ENCODE assay signal across 8 mouse cellular contexts in the genomic region with DNA sequence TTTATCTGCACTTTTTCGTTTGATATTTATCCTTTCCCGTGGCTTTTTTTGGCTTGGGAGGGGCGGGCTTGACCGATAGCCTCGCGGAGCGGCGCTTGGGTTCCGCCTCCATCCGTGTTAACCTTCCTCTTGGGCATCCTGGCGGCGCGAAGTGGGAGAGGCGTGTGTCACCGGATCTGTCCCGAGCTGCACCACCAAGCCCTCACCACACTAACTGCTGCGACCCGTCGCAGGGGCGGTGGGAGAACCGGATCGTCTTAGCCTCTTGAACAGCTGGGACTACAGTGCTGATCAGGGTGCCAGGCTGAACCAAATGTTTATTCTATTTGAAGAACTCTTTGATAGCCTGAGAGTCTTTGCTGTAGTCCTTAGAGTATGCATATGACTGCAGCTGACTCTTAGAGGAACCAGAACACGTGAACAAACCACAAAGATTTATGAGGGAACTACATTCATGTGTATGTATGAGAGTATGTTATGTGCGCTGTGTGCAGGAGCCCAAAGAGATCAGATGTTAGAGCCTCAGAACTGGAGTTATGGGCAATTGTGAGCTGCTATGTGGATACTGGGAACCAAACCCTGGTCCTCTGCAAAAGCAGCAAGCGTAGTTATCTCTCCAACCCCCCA. TPM values are rescaled to one million over a fixed set of nuclear protein-coding genes. Genes with fewer than 3 reads are reported as not detected.
DNase-seq lines count a peak whose midpoint lies in the region; ATAC-seq and TF ChIP-seq lines count a peak whose summit lies in the region.

No protein-coding gene starts in this region.

- peak overlapping the region; percentile 42 for H3K4me2 ChIP-seq in forebrain, embryonic 13.5 days
- H3K4me2 ChIP-seq in kidney, postnatal 0 days (ENCODE audit: low read length), result peak overlapping the region; percentile 51
- H3K4me2 ChIP-seq in stomach, embryonic 14.5 days (replicated peaks; ENCODE audit: low read depth, low read length), result peak overlapping the region; percentile 43

- no peak for TF ChIP-seq CTCF in kidney, postnatal 0 days (IDR thresholded peaks at IDR 0.05; ENCODE audit: low read depth)

- peaks cover 8% of the 10 kb centered on the region for H3K4me1 ChIP-seq in forebrain, embryonic 13.5 days
- 0 out of 2 replicates have a peak, but pooled peaks cover 6% of the 10 kb centered on the region for H3K4me1 ChIP-seq in kidney, postnatal 0 days (replicated peaks; ENCODE audit: insufficient read depth, low read length)
- H3K4me1 ChIP-seq in stomach, embryonic 14.5 days (ENCODE audit: control insufficient read depth, insufficient read depth, low read length), result peaks cover 4% of the 10 kb centered on the region; the same call in 1 of the 2 replicates

- WGBS in forebrain, embryonic 13.5 days, result 12% methylated on average over 25 of the region's 25 CpGs
- 6% methylated on average over 25 of the region's 25 CpGs for WGBS in kidney, postnatal 0 days
- 7% methylated on average over 25 of the region's 25 CpGs for WGBS in stomach, embryonic 14.5 days

- H3K27me3 ChIP-seq in forebrain, embryonic 13.5 days, result peaks cover 31% of the 10 kb centered on the region
- H3K27me3 ChIP-seq in kidney, postnatal 0 days (ENCODE audit: insufficient read depth, low read length), result peaks cover 15% of the 10 kb centered on the region
- peaks cover 4% of the 10 kb centered on the region; the same call in 1 of the 2 replicates for H3K27me3 ChIP-seq in stomach, embryonic 14.5 days (ENCODE audit: control insufficient read depth, insufficient read depth, low read length)

- no peak for ATAC-seq in forebrain, embryonic 13.5 days
- ATAC-seq in kidney, postnatal 0 days (replicated peaks; ENCODE audit: low FRiP score, low read depth), result no peak
- no peak for ATAC-seq in stomach, embryonic 14.5 days (ENCODE audit: insufficient number of reproducible peaks, insufficient read depth, low FRiP score, low read depth)

- no peaks in the 10 kb centered on the region for H3K9me3 ChIP-seq in forebrain, embryonic 13.5 days (replicated peaks)
- no peaks in the 10 kb centered on the region for H3K9me3 ChIP-seq in kidney, postnatal 0 days (replicated peaks; ENCODE audit: low read length)
- no peaks in the 10 kb centered on the region for H3K9me3 ChIP-seq in stomach, embryonic 14.5 days (ENCODE audit: control insufficient read depth, low read depth, low read length)

- H3K4me3 ChIP-seq in forebrain, embryonic 13.5 days, result peak overlapping the region; percentile 24
- H3K4me3 ChIP-seq in kidney, postnatal 0 days (replicated peaks; ENCODE audit: low read depth, low read length), result peak overlapping the region; percentile 16; the same call in 1 of the 2 replicates
- H3K4me3 ChIP-seq in stomach, embryonic 14.5 days (ENCODE audit: low read depth, low read length), result peak overlapping the region; percentile 15

- no peak overlapping the region for H3K9ac ChIP-seq in forebrain, embryonic 13.5 days
- no peak overlapping the region for H3K9ac ChIP-seq in kidney, postnatal 0 days (ENCODE audit: low read depth, low read length)
- H3K9ac ChIP-seq in stomach, embryonic 14.5 days (replicated peaks; ENCODE audit: low read depth, low read length), result no peak overlapping the region

- DNase-seq in ovary, postnatal 36 days (ENCODE audit: low spot score), result peak; percentile 11
- no peak for DNase-seq in ovary, adult 18-20 months (ENCODE audit: low spot score)
- DNase-seq in kidney, postnatal 0 days (ENCODE audit: low spot score), result peak; percentile 48
- DNase-seq in lung, postnatal 4 days, result peak; percentile 59 to 69
- no peak for DNase-seq in layer of hippocampus, postnatal 14 days (ENCODE audit: low spot score in 2 of 2)
- DNase-seq in cerebellum, adult 11 months, result no peak

- no peak overlapping the region for H3K27ac ChIP-seq in forebrain, embryonic 13.5 days
- H3K27ac ChIP-seq in kidney, postnatal 0 days, result no peak overlapping the region
- H3K27ac ChIP-seq in stomach, embryonic 14.5 days (ENCODE audit: low read length), result no peak overlapping the region

- no peaks in the 10 kb centered on the region; the same call in 1 of the 2 replicates for H3K36me3 ChIP-seq in forebrain, embryonic 13.5 days (ENCODE audit: poor library complexity, severe bottlenecking)
- peaks cover 6% of the 10 kb centered on the region; the same call in 1 of the 2 replicates for H3K36me3 ChIP-seq in kidney, postnatal 0 days (ENCODE audit: insufficient read depth, low read length)
- no peaks in the 10 kb centered on the region for H3K36me3 ChIP-seq in stomach, embryonic 14.5 days (ENCODE audit: control insufficient read depth, insufficient read depth, low read length)

RNA-seq across cellular contexts. Expression of a gene that starts 5.5 kb away (rescaled TPM):
- polyA plus RNA-seq in forebrain, embryonic 13.5 days (2015; fragmentation: Nextera tagmentation; extraction: Ambion mirVana), result 92.5 and 97.4 TPM in 2 replicates
- 119 and 137 TPM in 2 replicates for polyA plus RNA-seq in kidney, postnatal 0 days (2015; fragmentation: Nextera tagmentation; extraction: Ambion mirVana)
- 133 and 167 TPM in 2 replicates for polyA plus RNA-seq in stomach, embryonic 14.5 days (2014; fragmentation: Nextera tagmentation; extraction: Ambion mirVana)
- 10 to 100 TPM; 44.0 to 47.0 TPM for total RNA-seq in layer of hippocampus, postnatal 14 days (2021)

RNA-seq across cellular contexts. Expression of a gene that starts 19.7 kb away (rescaled TPM):
- polyA plus RNA-seq in forebrain, embryonic 13.5 days (2015; fragmentation: Nextera tagmentation; extraction: Ambion mirVana), result 24.5 and 25.8 TPM in 2 replicates
- 9.6 and 10.2 TPM in 2 replicates for polyA plus RNA-seq in kidney, postnatal 0 days (2015; fragmentation: Nextera tagmentation; extraction: Ambion mirVana)
- 16.3 and 16.4 TPM in 2 replicates for polyA plus RNA-seq in stomach, embryonic 14.5 days (2014; fragmentation: Nextera tagmentation; extraction: Ambion mirVana)
- 10 to 100 TPM; 20.4 to 21.4 TPM for total RNA-seq in layer of hippocampus, postnatal 14 days (2021)

RNA-seq across cellular contexts. Expression of a gene that starts 33.9 kb away (rescaled TPM):
- polyA plus RNA-seq in forebrain, embryonic 13.5 days (2015; fragmentation: Nextera tagmentation; extraction: Ambion mirVana), result not detected in 2 replicates
- not detected in 2 replicates for polyA plus RNA-seq in kidney, postnatal 0 days (2015; fragmentation: Nextera tagmentation; extraction: Ambion mirVana)
- polyA plus RNA-seq in stomach, embryonic 14.5 days (2014; fragmentation: Nextera tagmentation; extraction: Ambion mirVana), result 0.22 and 0.30 TPM in 2 replicates
- not detected for total RNA-seq in layer of hippocampus, postnatal 14 days (2021)

Comparison
In these comparisons a context has a peak if more than half of its experiments do, and no peak if none do; other contexts are left out.
1. DNase-seq: peak in ovary, postnatal 36 days (single experiment), kidney, postnatal 0 days (single experiment) and lung, postnatal 4 days (2 of 2); none in ovary, adult 18-20 months (single experiment), layer of hippocampus, postnatal 14 days (0 of 2) and cerebellum, adult 11 months (single experiment).
2. Peak in every context shown above with its lines, with median percentiles within 50 percentile points of each other: H3K4me2 ChIP-seq and H3K4me3 ChIP-seq.